15 mouse cellular contexts compared by ENCODE assay signal in genomic region chr2:104741015-104741758, GRCm38 (mm10). TPM values are rescaled to one million over a fixed set of nuclear protein-coding genes. Genes with fewer than 3 reads are reported as not detected.
DNase-seq lines count a peak whose midpoint lies in the region; ATAC-seq and TF ChIP-seq lines count a peak whose summit lies in the region.
"Had no signal": no experiment of that assay in that cellular context is flagged by ENCODE, and none has a peak within 500 bp of the region (broad histone marks: within the 10 kb centered on the region; RNA-seq: fewer than 3 reads in every experiment).

No protein-coding gene starts in this region.

- H3K27ac ChIP-seq in heart, embryonic 14.5 days (replicated peaks in 1 of 2; ENCODE audit: control insufficient read depth in 1 of 2, insufficient read depth in 1 of 2, low read depth in 2 of 2, low read length in 2 of 2) = no peak overlapping the region
- H3K27ac ChIP-seq in midbrain, embryonic 13.5 days = no peak overlapping the region
- no peak overlapping the region for H3K27ac ChIP-seq in midbrain, embryonic 15.5 days
- H3K27ac ChIP-seq in intestine, postnatal 0 days (ENCODE audit: low read depth, low read length) = peak overlapping the region; percentile 99
- H3K27ac ChIP-seq in stomach, embryonic 15.5 days = no peak overlapping the region

- no peak for TF ChIP-seq CTCF in intestine, postnatal 0 days (IDR thresholded peaks at IDR 0.05; ENCODE audit: low read depth)

- no peaks in the 10 kb centered on the region for H3K36me3 ChIP-seq in heart, embryonic 14.5 days (ENCODE audit: control insufficient read depth, insufficient read depth, low read length)
- H3K36me3 ChIP-seq in midbrain, embryonic 13.5 days = no peaks in the 10 kb centered on the region
- H3K36me3 ChIP-seq in midbrain, embryonic 15.5 days (replicated peaks) = no peaks in the 10 kb centered on the region
- H3K36me3 ChIP-seq in intestine, postnatal 0 days (ENCODE audit: control insufficient read depth, insufficient read depth) = no peaks in the 10 kb centered on the region
- H3K36me3 ChIP-seq in stomach, embryonic 15.5 days = no peaks in the 10 kb centered on the region

- 62% methylated on average over 7 of the region's 7 CpGs for WGBS in heart, embryonic 14.5 days
- WGBS in midbrain, embryonic 13.5 days = 26% methylated on average over 7 of the region's 7 CpGs
- 29% methylated on average over 7 of the region's 7 CpGs for WGBS in midbrain, embryonic 15.5 days
- 25% methylated on average over 7 of the region's 7 CpGs for WGBS in intestine, postnatal 0 days
- 31% methylated on average over 7 of the region's 7 CpGs for WGBS in stomach, embryonic 15.5 days

- peaks cover 0 to 9% of the 10 kb centered on the region in 2 experiments; a peak in 1 of 4 replicates for H3K4me1 ChIP-seq in heart, embryonic 14.5 days (ENCODE audit: control insufficient read depth in 2 of 2, insufficient read depth in 2 of 2, low read length in 2 of 2)
- H3K4me1 ChIP-seq in midbrain, embryonic 13.5 days (replicated peaks) = peaks cover 20% of the 10 kb centered on the region
- H3K4me1 ChIP-seq in midbrain, embryonic 15.5 days = peaks cover 20% of the 10 kb centered on the region
- peaks cover 4% of the 10 kb centered on the region; the same call in 1 of the 2 replicates for H3K4me1 ChIP-seq in intestine, postnatal 0 days (replicated peaks; ENCODE audit: control insufficient read depth, insufficient read depth, low read length)
- H3K4me1 ChIP-seq in stomach, embryonic 15.5 days = 0 out of 2 replicates have a peak, but pooled peaks cover 10% of the 10 kb centered on the region

- 0 out of 2 replicates have a peak overlapping the region, but pooled peaks have one; percentile 96 for H3K4me2 ChIP-seq in heart, embryonic 14.5 days (ENCODE audit: low read length)
- 0 out of 2 replicates have a peak overlapping the region, but pooled peaks have one; percentile 5 for H3K4me2 ChIP-seq in midbrain, embryonic 13.5 days (replicated peaks)
- H3K4me2 ChIP-seq in midbrain, embryonic 15.5 days = no peak overlapping the region
- peak overlapping the region; percentile 83 for H3K4me2 ChIP-seq in intestine, postnatal 0 days (replicated peaks; ENCODE audit: low read depth)
- H3K4me2 ChIP-seq in stomach, embryonic 15.5 days = peak overlapping the region; percentile 76

- DNase-seq in heart, adult 9 months (ENCODE audit: low spot score in 2 of 2) = no peak
- no peak for DNase-seq in adrenal gland, postnatal 4 days (ENCODE audit: low spot score in 2 of 2)
- DNase-seq in thymus, postnatal 14 days = no peak
- DNase-seq: cerebellum, postnatal 36 days; lung, adult 18-20 months; right cerebral cortex, adult 18-20 months; thymus, adult 18-20 months had no signal

- H3K27me3 ChIP-seq in heart, embryonic 14.5 days (ENCODE audit: control insufficient read depth, insufficient read depth, low read length) = no peaks in the 10 kb centered on the region; the same call in 1 of the 2 replicates
- H3K27me3 ChIP-seq in midbrain, embryonic 13.5 days = peaks cover 29% of the 10 kb centered on the region
- H3K27me3 ChIP-seq in midbrain, embryonic 15.5 days (replicated peaks) = peaks cover 14% of the 10 kb centered on the region
- no peaks in the 10 kb centered on the region for H3K27me3 ChIP-seq in intestine, postnatal 0 days (replicated peaks; ENCODE audit: control insufficient read depth, insufficient read depth, low read length)
- H3K27me3 ChIP-seq in stomach, embryonic 15.5 days (replicated peaks) = no peaks in the 10 kb centered on the region

- no peak overlapping the region for H3K4me3 ChIP-seq in heart, embryonic 14.5 days (ENCODE audit: control insufficient read depth in 1 of 2, insufficient read depth in 1 of 2, low read depth in 1 of 2, low read length in 2 of 2)
- no peak overlapping the region for H3K4me3 ChIP-seq in midbrain, embryonic 13.5 days (replicated peaks)
- no peak overlapping the region for H3K4me3 ChIP-seq in midbrain, embryonic 15.5 days
- peak overlapping the region; percentile 86 for H3K4me3 ChIP-seq in intestine, postnatal 0 days (ENCODE audit: low read depth, low read length)
- H3K4me3 ChIP-seq in stomach, embryonic 15.5 days (replicated peaks) = 0 out of 2 replicates have a peak overlapping the region, but pooled peaks have one; percentile 68

- no peak for ATAC-seq in heart, embryonic 14.5 days (ENCODE audit: insufficient number of reproducible peaks, insufficient read depth, low FRiP score, low read depth)
- no peak for ATAC-seq in midbrain, embryonic 13.5 days
- ATAC-seq in midbrain, embryonic 15.5 days (replicated peaks) = no peak
- ATAC-seq in intestine, postnatal 0 days = no peak
- no peak for ATAC-seq in stomach, embryonic 15.5 days (ENCODE audit: insufficient read depth, low FRiP score, low read depth)

- H3K9me3 ChIP-seq in heart, embryonic 14.5 days (ENCODE audit: control insufficient read depth, low read length) = no peaks in the 10 kb centered on the region
- no peaks in the 10 kb centered on the region for H3K9me3 ChIP-seq in midbrain, embryonic 13.5 days
- H3K9me3 ChIP-seq in midbrain, embryonic 15.5 days = no peaks in the 10 kb centered on the region
- no peaks in the 10 kb centered on the region for H3K9me3 ChIP-seq in intestine, postnatal 0 days (ENCODE audit: control insufficient read depth)
- H3K9me3 ChIP-seq in stomach, embryonic 15.5 days = no peaks in the 10 kb centered on the region

- H3K9ac ChIP-seq in heart, embryonic 14.5 days (ENCODE audit: low read length) = no peak overlapping the region
- no peak overlapping the region for H3K9ac ChIP-seq in midbrain, embryonic 13.5 days (replicated peaks)
- H3K9ac ChIP-seq in midbrain, embryonic 15.5 days = no peak overlapping the region
- H3K9ac ChIP-seq in intestine, postnatal 0 days (ENCODE audit: low read depth, low read length) = peak overlapping the region; percentile 94
- no peak overlapping the region for H3K9ac ChIP-seq in stomach, embryonic 15.5 days

RNA-seq across cellular contexts. Expression of gene Depdc7, which starts 1.5 kb away (rescaled TPM):
- 3.9 and 4.0 TPM in 2 replicates for polyA plus RNA-seq in heart, embryonic 14.5 days (2014; fragmentation: Nextera tagmentation; extraction: Ambion mirVana)
- polyA plus RNA-seq in midbrain, embryonic 13.5 days (2015; fragmentation: Nextera tagmentation; extraction: Ambion mirVana) = 1.7 and 1.9 TPM in 2 replicates
- polyA plus RNA-seq in midbrain, embryonic 15.5 days (2015; fragmentation: Nextera tagmentation; extraction: Ambion mirVana) = 1.0 and 1.4 TPM in 2 replicates
- polyA plus RNA-seq in intestine, postnatal 0 days (2015; fragmentation: Nextera tagmentation; extraction: Ambion mirVana) = 62.4 and 70.0 TPM in 2 replicates
- polyA plus RNA-seq in stomach, embryonic 15.5 days (2015; fragmentation: Nextera tagmentation; extraction: Ambion mirVana) = 14.2 and 18.8 TPM in 2 replicates
- total RNA-seq in adrenal gland, postnatal 4 days (2021) = 1 to 10 TPM; 4.6 to 5.2 TPM

RNA-seq across cellular contexts. Expression of gene Pin1rt1, which starts 25.0 kb away (rescaled TPM):
- polyA plus RNA-seq in heart, embryonic 14.5 days (2014; fragmentation: Nextera tagmentation; extraction: Ambion mirVana) = 0.18 TPM in 1 of 2 replicates, not detected in the other
- polyA plus RNA-seq in midbrain, embryonic 13.5 days (2015; fragmentation: Nextera tagmentation; extraction: Ambion mirVana) = 0.17 TPM in 1 of 2 replicates, not detected in the other
- 0.19 and 0.34 TPM in 2 replicates for polyA plus RNA-seq in midbrain, embryonic 15.5 days (2015; fragmentation: Nextera tagmentation; extraction: Ambion mirVana)
- polyA plus RNA-seq in intestine, postnatal 0 days (2015; fragmentation: Nextera tagmentation; extraction: Ambion mirVana) = not detected in 2 replicates
- not detected in 2 replicates for polyA plus RNA-seq in stomach, embryonic 15.5 days (2015; fragmentation: Nextera tagmentation; extraction: Ambion mirVana)
- total RNA-seq in adrenal gland, postnatal 4 days (2021) = not detected
- total RNA-seq: monocyte, adult 5-6 weeks had no signal
- polyA plus RNA-seq: frontal cortex, adult 2 months; heart, embryonic 16.5 days had no signal

RNA-seq across cellular contexts. Expression of gene Tcp11l1, which starts 29.2 kb away (rescaled TPM):
- polyA plus RNA-seq in heart, embryonic 14.5 days (2014; fragmentation: Nextera tagmentation; extraction: Ambion mirVana) = 33.9 and 37.8 TPM in 2 replicates
- 74.4 and 75.8 TPM in 2 replicates for polyA plus RNA-seq in midbrain, embryonic 13.5 days (2015; fragmentation: Nextera tagmentation; extraction: Ambion mirVana)
- polyA plus RNA-seq in midbrain, embryonic 15.5 days (2015; fragmentation: Nextera tagmentation; extraction: Ambion mirVana) = 59.5 and 65.1 TPM in 2 replicates
- polyA plus RNA-seq in intestine, postnatal 0 days (2015; fragmentation: Nextera tagmentation; extraction: Ambion mirVana) = 16.0 and 17.2 TPM in 2 replicates
- 31.7 and 36.6 TPM in 2 replicates for polyA plus RNA-seq in stomach, embryonic 15.5 days (2015; fragmentation: Nextera tagmentation; extraction: Ambion mirVana)
- 10 to 100 TPM; 15.5 to 19.3 TPM for total RNA-seq in adrenal gland, postnatal 4 days (2021)

Comparison
In these comparisons a context has a peak if more than half of its experiments do, and no peak if none do; other contexts are left out.
1. H3K4me3 ChIP-seq: peak in intestine, postnatal 0 days (single experiment) and stomach, embryonic 15.5 days (single experiment); none in heart, embryonic 14.5 days (0 of 2), midbrain, embryonic 13.5 days (single experiment) and midbrain, embryonic 15.5 days (single experiment).